10 mouse cellular contexts compared by ENCODE assay signal in genomic region chr1:156251096-156251495, GRCm38 (mm10). TPM values are rescaled to one million over a fixed set of nuclear protein-coding genes. Genes with fewer than 3 reads are reported as not detected.
DNase-seq lines count a peak whose midpoint lies in the region; TF ChIP-seq lines count a peak whose summit lies in the region.
"Not testable (repeated sequence)": the region's sequence is repeated elsewhere in the genome, so short reads cannot be mapped to it uniquely, and the experiment has no call there.
"Had no signal": no experiment of that assay in that cellular context is flagged by ENCODE, and none has a peak within 500 bp of the region (broad histone marks: within the 10 kb centered on the region; RNA-seq: fewer than 3 reads in every experiment).

No protein-coding gene starts in this region.

- TF ChIP-seq EP300 in ES-Bruce4 (IDR thresholded peaks at IDR 0.05; ENCODE audit: insufficient read depth, low read depth, low read length): peak; percentile 70; the same call in 1 of the 2 replicates

- TF ChIP-seq POLR2A in ES-Bruce4 (IDR thresholded peaks at IDR 0.05; ENCODE audit: insufficient read depth, low read length): not testable (repeated sequence)

- H3K4me1 ChIP-seq in ES-Bruce4 (ENCODE audit: control insufficient read depth, insufficient read depth, low read length): not testable (repeated sequence)

- H3K27ac ChIP-seq in ES-Bruce4 (ENCODE audit: insufficient read depth, low read length): not testable (repeated sequence)

- H3K36me3 ChIP-seq in ES-Bruce4 (ENCODE audit: control insufficient read depth, insufficient read depth, low read length, poor library complexity, severe bottlenecking): not testable (repeated sequence)

- TF ChIP-seq CTCF in ES-Bruce4 (IDR thresholded peaks at IDR 0.05; ENCODE audit: low read depth, low read length): not testable (repeated sequence)

- H3K4me3 ChIP-seq in ES-Bruce4 (ENCODE audit: low read depth, low read length): not testable (repeated sequence)

- H3K9ac ChIP-seq in ES-Bruce4 (ENCODE audit: low read depth, poor library complexity, severe bottlenecking): not testable (repeated sequence)

- H3K27me3 ChIP-seq in ES-Bruce4 (ENCODE audit: control insufficient read depth, insufficient read depth, low read length, poor library complexity, severe bottlenecking): not testable (repeated sequence)

- not testable (repeated sequence) for H3K9me3 ChIP-seq in ES-Bruce4 (replicated peaks; ENCODE audit: control insufficient read depth, insufficient read depth, low read length, poor library complexity, severe bottlenecking)

- peak; percentile 63 for DNase-seq in ES-CJ7 (ENCODE audit: low read depth, low spot score)
- DNase-seq in R1 (ENCODE audit: low read depth, low spot score): peak; percentile 58
- DNase-seq in ZHBTc4 (ENCODE audit: low read depth, low spot score): peak; percentile 61

RNA-seq across cellular contexts. Expression of gene Fam163a, which starts 46.3 kb away (rescaled TPM):
- polyA plus RNA-seq in ES-Bruce4 (2011; ENCODE audit: insufficient read depth, insufficient read length, low read depth, missing spikeins): 0.33 and 0.40 TPM in 2 replicates
- polyA plus RNA-seq: activated CD4-positive, CD25-positive, alpha-beta regulatory T cell, adult 4 months; C2C12; CD4-positive, CD25-positive, alpha-beta regulatory T cell, adult 4 months; G1E; Patski had no signal

RNA-seq across cellular contexts. Expression of gene Tdrd5, which starts 52.4 kb away (rescaled TPM):
- 15.1 and 17.1 TPM in 2 replicates for polyA plus RNA-seq in ES-Bruce4 (2011; ENCODE audit: insufficient read depth, insufficient read length, low read depth, missing spikeins)
- polyA plus RNA-seq: activated CD4-positive, CD25-positive, alpha-beta regulatory T cell, adult 4 months; adrenal gland, adult 2 months; CD4-positive, CD25-positive, alpha-beta regulatory T cell, adult 4 months had no signal

RNA-seq across cellular contexts. Expression of gene Nphs2, which starts 59.4 kb away (rescaled TPM):
- polyA plus RNA-seq in ES-Bruce4 (2011; ENCODE audit: insufficient read depth, insufficient read length, low read depth, missing spikeins): not detected in 2 replicates
- polyA plus RNA-seq: activated CD4-positive, CD25-positive, alpha-beta regulatory T cell, adult 4 months; CD4-positive, CD25-positive, alpha-beta regulatory T cell, adult 4 months; G1E; Patski had no signal
